Mouse (Mus musculus) stomach, postnatal 0 days (tissue): Measurements from ENCODE around the gene Anapc5.

Source experiments
- CTCF ChIP-seq: IDR thresholded peaks from 2 replicates; pipeline ENCODE4 v1.5.1; 2016; ENCODE audit warnings: antibody characterized with exemption, low read depth, mild to moderate bottlenecking, moderate library complexity
- EP300 ChIP-seq: optimal IDR thresholded peaks from 2 replicates; pipeline ENCODE3; 2016; ENCODE audit warnings: antibody characterized with exemption

DNA sequence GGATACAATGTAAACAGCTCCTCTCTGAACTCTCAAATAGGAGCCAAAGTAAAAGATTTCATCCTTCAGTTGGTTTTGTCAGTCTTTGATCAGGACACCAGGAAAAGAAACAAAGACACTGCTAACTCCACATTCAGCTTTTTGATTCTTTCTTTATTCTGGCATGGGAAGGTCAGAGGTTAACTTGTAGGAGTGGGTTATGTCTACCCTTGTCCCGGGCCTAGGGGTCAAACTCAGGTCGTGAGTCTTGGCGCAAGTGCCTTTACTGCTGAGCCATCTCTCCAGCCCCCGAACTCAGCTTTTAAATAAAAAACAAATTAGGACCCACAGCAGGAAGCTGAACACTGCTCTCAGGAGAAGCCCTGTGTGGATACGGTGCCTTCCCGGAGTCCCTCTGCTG lies 65.0 kb downstream of the Anapc5 start:
- TF ChIP-seq CTCF, result no peak
- no peak for TF ChIP-seq EP300
